Mouse (Mus musculus): ENCODE measurements around the gene Rbm20. TPM values are rescaled to one million over a fixed set of nuclear protein-coding genes. Genes with fewer than 3 reads are reported as not detected.

Gene Rbm20
- total RNA-seq, 1 experiment from 2014 or later = not detected

DNA sequence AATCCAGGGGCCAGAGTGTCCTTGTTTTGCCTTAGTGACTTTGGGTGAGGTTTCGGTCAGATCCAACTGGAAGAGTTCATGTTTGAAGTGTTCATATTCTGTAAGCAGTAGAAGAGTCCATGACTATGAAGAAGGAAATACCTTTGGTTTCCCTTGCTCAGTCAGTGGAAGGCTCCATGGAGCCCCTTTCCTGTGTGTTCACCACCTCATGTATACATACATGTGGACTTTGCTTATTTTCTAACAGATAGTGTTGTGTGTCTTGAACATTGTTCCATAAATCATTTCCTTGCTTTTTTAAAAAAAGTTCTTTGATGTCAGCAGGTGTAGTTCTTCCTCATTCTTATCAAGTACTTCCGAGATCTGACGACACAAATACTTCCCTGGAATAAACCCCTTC, 68.2 kb downstream of the Rbm20 start:
- ATAC-seq (ENCODE audit: extremely low read depth, insufficient number of reproducible peaks, low FRiP score, poor library complexity, severe bottlenecking) = no peak

DNA sequence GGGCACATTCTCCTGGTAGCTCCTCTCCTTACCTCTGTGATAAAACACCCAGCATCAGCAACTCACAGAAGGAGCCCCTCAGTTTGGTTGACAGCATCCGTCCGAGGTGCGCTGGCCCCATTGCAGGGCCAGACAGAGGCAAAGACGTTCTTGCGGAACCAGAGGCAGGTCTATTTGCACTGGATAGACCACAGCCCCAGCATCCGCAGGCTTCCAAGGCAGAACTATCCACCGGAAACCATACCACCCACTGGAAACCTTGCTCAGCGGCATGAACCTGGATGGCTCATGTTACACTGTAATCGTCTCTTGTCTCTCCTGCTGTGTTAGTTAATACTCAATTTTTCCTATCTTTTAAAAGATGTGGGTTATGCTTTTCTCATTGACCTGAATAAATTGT, 69.0 kb downstream of the Rbm20 start:
- no peak for ATAC-seq (ENCODE audit: extremely low read depth, insufficient number of reproducible peaks, low FRiP score, poor library complexity, severe bottlenecking)

DNA sequence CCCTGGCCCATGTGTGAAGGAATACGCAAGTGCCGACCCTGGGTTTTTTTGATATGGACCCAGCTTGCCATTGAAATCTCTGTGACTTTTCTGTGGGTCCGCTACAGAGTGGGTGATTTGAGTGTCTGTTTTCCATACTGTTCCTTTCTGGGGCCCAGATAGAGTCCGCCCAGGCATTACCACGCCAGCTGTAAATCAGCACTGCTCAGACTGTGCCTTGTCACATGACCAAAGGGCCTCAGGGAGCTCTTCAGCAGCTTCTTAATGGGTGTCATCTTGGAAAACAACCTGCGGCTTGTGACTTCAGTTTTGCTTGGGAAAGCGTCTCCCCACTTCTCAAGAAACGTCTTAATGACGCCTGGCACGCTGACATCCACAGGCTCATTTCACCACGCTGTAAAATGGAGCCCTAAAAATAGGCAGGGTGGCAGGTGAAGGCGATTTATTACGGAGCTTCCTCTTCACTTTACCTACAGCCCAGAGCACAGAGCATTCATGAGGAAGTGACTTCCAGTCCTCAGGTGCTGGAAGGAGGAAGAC, 71.2 kb downstream of the Rbm20 start:
- no peak for ATAC-seq (ENCODE audit: extremely low read depth, insufficient number of reproducible peaks, low FRiP score, poor library complexity, severe bottlenecking)

DNA sequence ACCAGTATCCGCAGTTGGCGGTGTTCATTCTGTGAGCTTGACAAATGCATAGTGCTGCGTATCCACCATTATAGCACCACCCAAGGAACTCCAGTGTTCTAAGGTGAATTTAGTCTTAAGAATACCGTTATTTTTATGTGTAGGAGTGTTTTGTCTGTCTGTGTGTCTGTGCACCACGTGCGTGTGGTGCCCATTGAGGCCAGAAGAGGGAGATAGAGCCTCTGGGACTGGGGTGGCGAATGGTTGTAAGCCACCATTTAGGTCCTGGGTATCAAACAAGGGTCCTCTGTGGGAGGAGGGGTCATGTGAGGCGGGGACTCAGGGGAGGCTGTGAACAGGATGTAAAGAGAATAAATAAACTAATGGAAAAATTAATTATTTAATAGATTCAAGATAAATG, 72.2 kb downstream of the Rbm20 start:
- no peak for ATAC-seq (ENCODE audit: extremely low read depth, insufficient number of reproducible peaks, low FRiP score, poor library complexity, severe bottlenecking)

DNA sequence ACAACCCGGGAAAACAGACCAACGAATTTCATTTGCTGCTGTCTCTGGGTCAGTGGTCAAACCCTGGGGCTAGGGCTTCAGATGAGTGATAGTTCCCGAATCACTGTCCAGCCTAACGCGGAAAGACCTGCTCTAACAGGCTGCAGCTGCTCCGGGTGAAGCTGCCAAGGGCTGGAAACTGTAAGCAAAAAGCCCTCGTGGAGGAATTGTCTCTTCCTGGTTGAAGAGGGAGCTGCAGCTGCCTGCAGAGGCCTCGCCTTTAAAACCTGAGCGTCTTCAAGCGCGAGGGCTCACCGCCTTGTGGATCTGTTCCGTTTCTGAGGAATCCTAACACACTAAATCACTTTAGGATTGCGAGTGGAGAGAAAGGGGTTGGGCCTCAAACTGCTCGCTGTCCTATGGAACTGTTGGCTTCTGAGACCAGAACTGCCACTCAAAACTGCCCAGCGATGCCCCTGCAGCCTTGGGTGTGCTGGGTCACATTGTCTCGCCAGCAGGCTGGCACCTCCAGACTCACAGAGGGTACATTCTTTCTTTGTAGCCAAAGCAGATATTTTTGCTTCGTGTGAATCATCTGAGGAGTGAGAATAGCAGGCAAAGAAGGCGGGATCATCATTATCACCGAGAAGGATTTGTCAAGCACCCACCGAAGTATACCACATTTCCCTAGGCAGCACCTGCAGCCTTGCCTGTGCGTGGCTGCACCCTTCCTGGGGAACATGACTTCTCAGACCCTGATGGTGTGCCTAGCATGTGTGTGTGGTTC, 74.5 kb downstream of the Rbm20 start:
- ATAC-seq (ENCODE audit: extremely low read depth, insufficient number of reproducible peaks, low FRiP score, poor library complexity, severe bottlenecking) = no peak

DNA sequence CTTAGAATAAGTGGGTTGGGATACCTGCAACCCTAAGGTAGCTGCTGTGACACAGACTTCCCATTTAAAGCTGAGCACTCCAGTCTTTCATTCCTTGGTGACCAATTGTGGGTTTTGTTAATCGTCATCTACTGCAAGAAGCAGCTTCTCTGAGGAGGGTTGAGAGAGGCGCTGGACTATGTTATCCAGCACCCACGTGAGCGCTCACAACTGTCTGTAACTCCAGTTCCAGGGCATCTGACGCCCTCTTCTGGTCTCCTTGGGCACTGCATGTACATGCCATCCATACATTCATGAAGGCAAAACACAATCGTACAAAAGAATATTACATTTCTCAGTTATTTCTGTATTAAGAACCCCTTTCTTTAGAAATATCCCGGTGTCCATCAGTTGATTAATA, 75.9 kb downstream of the Rbm20 start:
- ATAC-seq (ENCODE audit: extremely low read depth, insufficient number of reproducible peaks, low FRiP score, poor library complexity, severe bottlenecking) = no peak

DNA sequence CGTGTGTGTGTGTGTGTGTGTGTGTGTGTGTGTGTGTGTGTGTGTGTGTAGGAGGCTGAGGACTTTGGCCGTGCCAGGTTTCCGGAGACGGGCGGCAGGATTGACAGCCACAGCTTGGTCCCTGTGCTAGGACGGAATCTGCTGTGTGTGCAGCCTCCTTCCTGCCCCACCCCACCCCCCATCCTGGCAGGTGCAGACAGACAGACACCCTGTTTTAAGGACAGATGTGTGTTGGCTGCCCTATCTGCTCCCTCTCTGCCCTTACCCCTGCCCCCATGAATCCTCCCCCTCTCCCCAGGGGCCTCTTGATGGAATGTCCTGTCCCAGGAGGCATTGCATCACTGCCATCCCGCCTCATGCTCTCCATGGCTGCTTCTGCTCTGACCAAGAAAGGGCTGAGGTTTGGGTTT, 77.3 kb downstream of the Rbm20 start:
- no peak for ATAC-seq (ENCODE audit: extremely low read depth, insufficient number of reproducible peaks, low FRiP score, poor library complexity, severe bottlenecking)

DNA sequence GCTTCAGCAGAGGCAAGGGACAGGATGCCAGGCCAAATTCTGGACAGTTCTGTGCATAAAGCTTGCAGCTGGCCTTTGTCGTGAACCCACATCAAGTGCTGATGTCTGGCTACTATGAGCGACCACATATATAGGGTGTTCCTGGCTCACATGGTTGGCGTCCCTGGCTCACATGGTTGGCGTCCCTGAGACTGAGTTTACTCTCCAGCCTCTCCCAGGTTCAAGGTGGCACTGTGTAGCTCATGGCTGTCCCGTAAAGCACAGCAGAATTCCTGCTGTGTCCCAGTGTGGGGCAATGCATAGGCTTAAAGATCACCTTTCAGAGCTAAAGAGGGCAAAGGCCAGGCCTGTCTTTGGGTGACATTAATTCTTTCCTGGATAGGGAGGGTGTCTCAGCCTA, 78.2 kb downstream of the Rbm20 start:
- no peak for ATAC-seq (ENCODE audit: extremely low read depth, insufficient number of reproducible peaks, low FRiP score, poor library complexity, severe bottlenecking)

DNA sequence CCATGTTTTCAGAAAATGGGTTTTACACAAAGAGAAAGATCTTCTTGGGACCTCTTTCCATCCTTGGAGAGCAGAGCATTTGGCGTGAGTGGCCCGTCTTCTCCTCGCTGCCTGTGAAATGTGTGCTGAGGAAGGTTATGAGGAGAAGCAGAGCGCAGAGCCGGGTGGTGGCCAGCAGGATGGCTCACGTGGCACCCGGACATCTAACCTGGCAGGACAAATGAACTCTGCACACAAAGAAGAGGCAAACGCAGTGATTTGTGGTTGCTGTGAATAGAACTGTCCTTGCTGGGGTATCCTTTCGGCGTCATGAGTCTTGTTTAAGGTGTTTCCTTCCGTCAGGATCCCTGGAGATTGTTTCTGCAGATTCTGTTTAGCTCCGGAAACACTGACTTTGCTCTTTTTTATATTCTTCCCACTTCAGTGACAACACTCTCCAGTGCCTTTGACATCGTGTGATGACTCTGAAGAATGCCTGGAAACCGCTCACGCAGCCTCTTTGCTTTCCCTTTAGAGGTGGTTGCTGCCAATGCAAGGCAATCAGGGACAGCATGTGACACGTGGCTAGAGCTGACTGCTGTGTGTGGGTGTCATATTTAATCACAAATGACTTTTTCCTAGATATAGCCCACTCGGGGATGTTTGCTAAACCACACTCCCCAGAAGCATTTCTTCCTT, 80.5 kb downstream of the Rbm20 start:
- ATAC-seq (ENCODE audit: extremely low read depth, insufficient number of reproducible peaks, low FRiP score, poor library complexity, severe bottlenecking) = no peak

DNA sequence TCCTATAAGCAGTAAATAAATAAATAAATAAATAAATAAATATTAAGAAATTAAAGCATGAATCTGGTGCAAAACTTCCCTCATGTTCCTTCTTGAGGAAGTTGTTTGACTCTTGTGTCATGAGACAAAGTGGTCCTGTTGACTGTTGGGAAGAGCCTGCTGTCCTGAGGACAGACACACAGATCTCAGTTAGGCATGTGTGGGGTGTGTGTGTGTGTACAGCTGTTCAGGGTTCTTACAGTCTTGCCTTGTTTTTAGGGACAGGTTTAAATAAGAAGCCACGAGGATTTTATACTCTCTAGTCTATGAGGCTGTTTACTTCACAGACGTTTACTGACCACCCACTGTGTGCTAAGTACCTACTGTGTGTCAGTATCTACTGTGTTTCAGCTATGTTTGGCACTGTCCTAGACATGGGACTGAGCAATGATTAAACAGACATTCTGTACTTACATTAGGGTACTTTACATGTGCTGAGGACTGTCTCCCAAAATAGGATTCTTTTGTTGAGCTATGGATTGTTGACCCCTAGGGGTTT, 81.8 kb downstream of the Rbm20 start:
- no peak for ATAC-seq (ENCODE audit: extremely low read depth, insufficient number of reproducible peaks, low FRiP score, poor library complexity, severe bottlenecking)

DNA sequence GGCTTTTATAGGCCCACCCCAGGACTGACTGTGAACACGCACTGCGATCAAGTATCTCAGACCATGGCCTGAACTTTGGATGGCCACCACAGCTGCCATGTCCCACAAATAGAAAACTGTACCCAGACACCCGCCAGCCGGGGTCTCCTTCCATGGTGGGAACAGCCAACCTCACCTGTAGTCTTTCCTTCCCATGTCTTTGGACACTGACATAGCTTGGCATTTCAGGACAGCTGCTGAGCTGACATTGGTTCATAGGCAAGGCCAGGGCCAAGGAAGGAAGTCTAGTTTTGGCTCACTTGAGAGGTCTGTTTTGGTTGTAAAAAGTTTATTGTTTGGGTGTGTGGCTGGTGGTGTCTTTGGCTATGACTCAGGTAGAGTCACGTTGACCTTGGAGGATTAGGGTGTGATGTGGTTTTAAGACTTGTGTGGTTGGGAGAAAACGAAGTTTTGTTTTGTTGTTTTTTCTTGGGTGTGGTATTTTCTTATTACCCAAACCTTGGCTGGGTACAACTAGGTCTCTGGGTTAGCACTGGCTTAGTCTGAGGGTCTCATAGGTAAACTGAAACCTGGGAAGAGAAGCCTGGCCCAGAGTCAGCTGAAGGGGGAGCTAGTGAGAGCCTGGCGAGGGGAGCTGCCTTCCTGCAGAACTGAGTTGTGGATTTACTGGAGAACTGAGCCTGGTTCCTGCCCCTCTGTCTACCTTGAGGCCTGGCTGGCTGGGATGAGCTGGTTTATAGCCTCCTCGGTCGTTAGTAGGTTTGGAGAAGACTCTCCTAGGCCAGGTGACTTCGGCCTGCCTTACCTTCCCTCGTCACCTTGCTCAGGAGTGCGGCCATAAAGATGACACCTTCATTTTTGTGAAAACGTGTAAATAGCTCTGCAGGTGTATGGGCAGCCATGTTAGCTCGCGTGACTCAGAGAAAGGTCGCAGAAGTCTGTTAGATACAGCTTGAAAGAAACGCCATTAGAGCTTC, 83.3 kb downstream of the Rbm20 start:
- ATAC-seq (ENCODE audit: extremely low read depth, insufficient number of reproducible peaks, low FRiP score, poor library complexity, severe bottlenecking) = no peak

DNA sequence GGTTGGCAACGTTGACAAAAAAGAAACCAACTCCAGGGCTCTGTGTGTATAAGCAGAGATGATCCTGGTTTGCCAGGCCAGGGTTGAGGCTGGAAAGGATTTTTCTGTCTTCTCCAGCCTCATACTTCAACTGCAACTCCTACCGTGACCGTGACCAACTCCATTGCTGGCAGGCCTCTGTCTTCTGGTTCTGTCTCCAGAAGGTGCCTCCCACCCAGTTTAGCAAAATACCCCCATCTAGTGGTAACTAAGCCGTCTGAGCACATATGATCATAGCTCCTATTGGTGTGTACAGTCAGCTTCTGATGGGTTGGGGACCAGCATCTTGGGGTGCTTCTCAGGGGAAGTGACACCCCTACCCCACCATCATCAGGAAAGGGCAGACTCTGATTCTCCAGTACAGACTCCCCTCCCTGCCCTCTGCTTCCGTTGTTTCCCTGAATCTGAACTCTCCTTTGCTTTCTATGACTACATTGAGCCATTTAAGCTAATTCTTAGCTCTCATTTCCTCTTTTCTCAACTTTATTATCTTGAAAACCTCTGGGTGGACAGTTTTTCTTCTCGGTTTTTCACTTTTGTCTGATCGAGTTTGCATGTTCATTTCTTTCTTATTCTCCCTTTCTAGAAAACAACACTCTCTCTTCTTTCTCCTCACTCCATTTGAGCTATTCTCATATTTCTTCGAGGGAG, 85.8 kb downstream of the Rbm20 start:
- peak; percentile 26; the same call in 1 of the 2 replicates for ATAC-seq (ENCODE audit: extremely low read depth, insufficient number of reproducible peaks, low FRiP score, poor library complexity, severe bottlenecking)

DNA sequence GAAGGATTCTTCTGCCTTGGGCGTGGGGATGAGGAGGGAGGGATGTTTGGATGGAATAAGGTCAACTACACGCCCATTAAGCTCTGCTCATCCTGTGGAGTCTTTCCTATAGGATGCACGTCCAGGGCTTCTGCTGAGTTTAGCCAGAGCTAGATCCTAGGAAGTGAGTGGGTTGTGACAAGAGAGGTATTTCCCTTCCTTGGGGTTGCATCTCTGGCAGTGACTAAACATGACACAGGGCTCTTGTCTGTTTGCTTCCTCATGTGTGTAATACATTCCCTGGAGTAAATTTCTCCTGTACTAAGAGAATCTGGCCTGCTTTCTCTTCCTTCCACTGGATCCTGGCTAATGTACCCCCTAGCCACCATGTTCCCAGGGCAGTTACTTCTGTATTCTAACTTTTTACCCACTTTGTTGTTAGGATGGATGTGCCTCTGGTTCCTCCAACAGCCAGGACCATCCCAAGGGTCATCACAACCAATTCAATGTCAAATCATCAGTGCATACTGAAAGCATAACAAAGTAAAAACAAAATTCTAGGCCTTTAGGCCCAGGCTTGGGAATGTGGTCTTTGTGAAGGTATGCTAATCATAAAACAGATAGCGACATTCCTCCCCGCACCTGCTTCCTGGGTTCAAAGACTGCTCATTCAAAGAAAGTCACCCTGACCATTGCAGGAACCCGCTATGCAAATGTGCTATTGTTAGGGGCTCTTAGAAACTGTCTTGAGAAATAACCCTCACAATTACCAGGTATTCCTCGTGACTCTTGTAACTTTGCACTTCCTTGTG, 87.8 kb downstream of the Rbm20 start:
- no peak for ATAC-seq (ENCODE audit: extremely low read depth, insufficient number of reproducible peaks, low FRiP score, poor library complexity, severe bottlenecking)

DNA sequence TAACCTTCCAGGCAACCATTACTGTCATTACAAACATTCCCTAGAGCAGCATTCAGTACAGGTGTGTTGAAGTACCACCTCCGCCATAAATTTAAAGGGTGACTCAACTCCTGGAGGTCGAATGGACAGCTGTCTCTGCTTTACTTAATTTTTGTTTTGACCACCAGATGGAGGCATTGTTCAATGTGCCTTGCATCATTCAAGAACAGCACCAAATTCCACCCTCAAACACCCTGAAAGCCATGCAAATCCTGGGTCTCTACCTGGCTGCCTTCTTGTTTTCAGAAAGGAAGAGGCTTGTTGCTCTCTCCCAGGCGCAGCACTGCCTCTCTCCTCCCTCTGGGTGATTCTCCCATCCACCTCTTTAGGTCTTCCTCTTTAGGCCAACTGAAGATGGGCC, 91.4 kb downstream of the Rbm20 start:
- ATAC-seq (ENCODE audit: extremely low read depth, insufficient number of reproducible peaks, low FRiP score, poor library complexity, severe bottlenecking) = no peak

DNA sequence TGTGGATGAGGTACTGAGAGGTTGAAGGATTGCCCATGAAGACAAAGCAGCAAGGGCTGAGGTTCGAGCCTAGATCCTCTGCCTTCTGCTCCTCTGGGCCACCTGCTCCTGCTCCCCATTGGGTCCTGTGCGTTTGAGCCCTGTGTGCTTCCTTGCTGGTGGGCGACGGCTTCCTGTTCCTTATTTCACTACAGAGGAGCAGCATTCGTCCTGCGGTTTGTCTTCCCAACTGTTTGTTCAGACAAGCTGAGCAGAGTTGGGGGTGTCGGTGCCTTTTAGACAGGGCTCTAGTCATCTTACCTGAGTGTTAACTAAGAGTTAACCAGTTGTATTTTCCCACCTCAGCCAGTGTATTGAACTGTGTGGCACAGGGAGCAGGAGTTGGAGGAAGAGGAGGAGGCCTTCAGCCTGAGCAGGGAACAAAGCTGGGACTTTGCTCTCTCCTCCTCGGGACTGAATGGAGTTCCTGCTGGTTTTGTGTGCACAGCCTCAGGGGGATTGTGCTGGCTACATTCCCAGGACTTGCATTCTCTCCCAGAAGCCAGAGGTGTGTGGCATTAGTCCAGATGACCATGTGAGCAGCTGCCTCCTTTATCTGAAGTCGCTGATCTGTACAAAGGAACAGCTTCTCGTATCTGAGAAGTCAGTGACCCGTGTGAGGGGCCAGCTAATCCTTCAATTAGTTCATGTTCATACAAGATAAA, 97.0 kb downstream of the Rbm20 start:
- no peak for ATAC-seq (ENCODE audit: extremely low read depth, insufficient number of reproducible peaks, low FRiP score, poor library complexity, severe bottlenecking)

DNA sequence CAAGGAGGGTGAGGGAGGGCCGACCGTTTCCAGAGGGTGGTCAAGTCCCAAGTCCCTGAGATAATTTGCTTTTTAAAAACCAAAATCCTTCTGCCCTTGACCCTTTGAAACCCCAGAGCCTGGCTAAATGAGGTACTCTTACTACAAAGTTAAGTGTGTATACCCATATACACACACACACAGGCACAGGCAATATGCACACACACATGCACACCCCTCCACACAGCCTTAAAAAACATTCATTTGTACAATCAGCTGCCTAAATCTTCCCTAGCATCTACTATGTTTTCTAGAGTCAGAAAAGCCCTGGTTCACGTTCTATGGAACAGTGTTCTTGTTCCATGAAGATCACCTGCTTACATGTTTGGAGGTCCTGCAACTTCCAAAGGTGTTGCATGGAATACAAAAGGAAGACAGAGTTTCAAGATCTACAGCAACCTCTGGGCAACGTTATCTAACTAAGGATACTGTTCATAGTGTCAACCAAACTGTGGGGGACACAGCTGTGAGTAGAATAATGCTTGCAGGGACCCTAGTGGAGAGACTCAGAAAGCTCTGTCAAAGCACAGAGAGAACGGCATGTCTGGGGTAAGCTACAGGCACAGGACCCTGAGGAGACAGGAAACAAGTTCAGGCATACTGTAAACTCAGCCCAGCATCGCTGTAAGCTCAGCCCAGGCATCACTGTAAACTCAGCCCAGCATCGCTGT, 97.7 kb downstream of the Rbm20 start:
- no peak for ATAC-seq (ENCODE audit: extremely low read depth, insufficient number of reproducible peaks, low FRiP score, poor library complexity, severe bottlenecking)

DNA sequence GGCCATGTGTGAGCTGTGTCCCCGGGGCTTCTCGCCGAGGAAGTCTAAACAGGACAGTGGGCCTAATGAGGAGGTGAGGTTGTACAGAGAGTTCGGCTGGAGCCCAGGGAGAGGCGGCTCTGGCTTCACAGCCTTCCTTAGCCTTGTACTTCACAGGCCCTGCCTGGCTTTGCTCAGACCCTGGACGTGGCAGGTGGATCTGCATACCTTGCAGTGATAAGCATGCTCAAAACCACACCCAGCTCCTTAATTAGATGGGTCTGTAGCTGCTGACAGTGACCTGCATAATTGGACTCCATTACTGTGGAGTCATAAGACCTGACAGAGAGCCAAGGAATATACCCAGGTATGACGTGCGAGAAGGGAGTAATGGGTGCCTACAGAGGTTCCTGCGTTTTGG, 102.3 kb downstream of the Rbm20 start:
- no peak for ATAC-seq (ENCODE audit: extremely low read depth, insufficient number of reproducible peaks, low FRiP score, poor library complexity, severe bottlenecking)

All from neutrophil, adult 5-6 weeks (primary cell).